Mouse (Mus musculus) heart, postnatal 0 days (tissue): ENCODE measurements at regions not wholly inside any gene's neighbourhood (a gene's known extent, or its start where the extent isn't known, plus 50 kb on each side); places are given as distances from the start of the nearest gene placed in this dataset.

Experiments used
- ATAC-seq: fragments of 200-750 bp; cut with Nextera tagmentation; 2 replicates; pipeline ENCODE4 v1.8.0; 2017; ENCODE audit warnings: low read depth, moderate number of reproducible peaks, moderate library complexity; ENCODE audit not compliant: insufficient read depth
- DNase-seq: peaks from one replicate; pipeline ENCODE4 v3.0.0-alpha.2; 2016; ENCODE audit warnings: low spot score
- H3K27ac ChIP-seq: fragments of 300-500 bp; sonication (generic); 2 replicates; pipeline ENCODE4 v1.5.1; 2014; ENCODE audit warnings: low read depth, mild to moderate bottlenecking
- H3K27me3 ChIP-seq: fragments of 300-500 bp; sonication (generic); 2 replicates; pipeline ENCODE4 v1.6.1; 2014; ENCODE audit warnings: low read length, mixed read lengths; ENCODE audit not compliant: control insufficient read depth, insufficient read depth
- H3K36me3 ChIP-seq: fragments of 300-500 bp; sonication (generic); replicated peaks from 2 replicates; pipeline ENCODE4 v1.6.1; 2014; ENCODE audit warnings: low read length, mixed read lengths; ENCODE audit not compliant: control insufficient read depth, insufficient read depth
- H3K4me1 ChIP-seq: fragments of 300-500 bp; sonication (generic); 2 replicates; pipeline ENCODE4 v1.6.1; 2014; ENCODE audit warnings: antibody characterized with exemption; ENCODE audit not compliant: control insufficient read depth, insufficient read depth
- H3K4me2 ChIP-seq: fragments of 300-500 bp; sonication (generic); 2 replicates; pipeline ENCODE4 v1.6.1; 2014; ENCODE audit warnings: low read depth, mild to moderate bottlenecking, low read length, moderate library complexity
- H3K4me3 ChIP-seq: fragments of 300-500 bp; sonication (generic); 2 replicates; pipeline ENCODE4 v1.5.1; 2014; ENCODE audit warnings: low read depth, low read length
- H3K9ac ChIP-seq: fragments of 300-500 bp; sonication (generic); replicated peaks from 2 replicates; pipeline ENCODE4 v1.6.1; 2014; ENCODE audit warnings: low read depth, low read length, mixed read lengths
- H3K9me3 ChIP-seq: fragments of 300-500 bp; sonication (generic); replicated peaks from 2 replicates; pipeline ENCODE4 v1.6.1; 2016; ENCODE audit warnings: low read length; ENCODE audit not compliant: control insufficient read depth
- CTCF ChIP-seq: IDR thresholded peaks from 2 replicates; pipeline ENCODE4 v1.5.1; 2016; ENCODE audit warnings: antibody characterized with exemption, control low read depth, low read depth
- EP300 ChIP-seq: IDR thresholded peaks from 2 replicates; pipeline ENCODE4 v1.6.1; 2016; ENCODE audit warnings: antibody characterized with exemption, low read depth
- WGBS: fragments of 180-500 bp; shearing (Covaris S2); extraction: QIAGEN DNeasy Blood & Tissue Kit; methylation state at CpG from one replicate; pipeline ENCODE4 v1.1.7; 2014; 5-methylcytosine and 5-hydroxymethylcytosine counted together

- TF ChIP-seq CTCF (no peak), EP300 (no peak)
- Histone ChIP-seq H3K4me2 (no peak overlapping the region), H3K27ac (no peak overlapping the region), H3K27me3 (no peaks in the 10 kb centered on the region), H3K9me3 (no peaks in the 10 kb centered on the region), H3K9ac (no peak overlapping the region), H3K4me1 (no peaks in the 10 kb centered on the region), H3K36me3 (no peaks in the 10 kb centered on the region), H3K4me3 (no peak overlapping the region)
- DNase-seq: no peak
- WGBS: 45% methylated on average over 10 of the region's 10 CpGs
- ATAC-seq: no peak
These were observed 169.6 kb downstream of the Matn1 start for GRCm38 (mm10) chr4:131113727-131114303.

- peak; percentile 66 for DNase-seq
- no peaks in the 10 kb centered on the region for H3K4me1 ChIP-seq
- no peak for ATAC-seq
- H3K9ac ChIP-seq: no peak overlapping the region
- H3K4me3 ChIP-seq: no peak overlapping the region
- H3K27me3 ChIP-seq: no peaks in the 10 kb centered on the region
- WGBS: 9% methylated on average over 5 of the region's 5 CpGs
- H3K9me3 ChIP-seq: no peaks in the 10 kb centered on the region
- TF ChIP-seq EP300: no peak
- TF ChIP-seq CTCF: peak; percentile 8; the same call in 1 of the 2 replicates
- no peak overlapping the region for H3K4me2 ChIP-seq
- no peak overlapping the region for H3K27ac ChIP-seq
- no peaks in the 10 kb centered on the region for H3K36me3 ChIP-seq
These were observed 171.1 kb downstream of the Matn1 start for GRCm38 (mm10) chr4:131115247-131115646.

DNA sequence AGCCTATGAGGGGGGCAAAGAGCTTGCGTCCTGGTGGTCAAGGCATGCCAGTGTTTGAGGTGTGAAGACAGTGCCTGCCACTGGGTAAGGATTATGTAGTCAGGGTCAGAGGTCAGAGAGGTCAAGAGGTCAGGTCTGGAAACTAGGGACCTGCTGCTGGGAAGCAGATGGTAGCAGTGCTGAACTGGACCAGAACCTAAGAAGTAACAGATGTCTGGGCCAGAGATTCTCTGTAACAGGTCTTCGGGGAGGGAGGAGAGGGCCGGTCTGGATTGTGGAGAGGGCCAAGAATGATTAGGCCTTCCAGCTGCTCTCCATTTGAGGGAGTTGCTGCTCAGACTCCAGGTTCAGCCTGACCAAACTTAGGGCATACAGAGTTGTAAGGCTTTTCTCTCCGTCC is 174.4 kb downstream of the Matn1 start:
- TF ChIP-seq EP300: no peak
- no peak for TF ChIP-seq CTCF
- Histone ChIP-seq H3K4me1 (no peaks in the 10 kb centered on the region), H3K27me3 (no peaks in the 10 kb centered on the region), H3K4me2 (no peak overlapping the region), H3K9me3 (no peaks in the 10 kb centered on the region), H3K4me3 (no peak overlapping the region), H3K9ac (no peak overlapping the region), H3K27ac (no peak overlapping the region), H3K36me3 (no peaks in the 10 kb centered on the region)
- DNase-seq (no peak), ATAC-seq (no peak)
- 66% methylated on average over 4 of the region's 4 CpGs for WGBS

DNA sequence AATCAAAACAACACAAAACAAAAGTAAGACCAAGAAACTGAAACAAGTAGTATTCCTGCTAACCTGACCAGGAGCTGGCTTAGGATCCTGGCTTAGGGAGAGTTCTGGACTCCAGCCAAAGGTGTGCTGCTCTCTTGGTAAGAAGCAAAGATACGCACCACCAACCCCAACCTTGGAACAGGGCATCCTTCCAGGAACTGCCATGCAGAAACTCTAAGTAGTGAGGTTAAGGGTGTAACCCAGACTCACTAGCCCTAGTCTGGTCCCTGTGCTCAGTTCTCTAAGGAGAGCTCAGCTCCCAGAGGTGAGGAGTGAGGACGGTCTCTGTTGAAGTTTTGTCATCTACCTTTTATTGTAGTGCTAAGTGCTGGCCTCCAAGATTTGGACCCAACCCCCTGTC is 175.4 kb downstream of the Matn1 start:
- Histone ChIP-seq H3K27me3 (no peaks in the 10 kb centered on the region), H3K9ac (no peak overlapping the region), H3K36me3 (no peaks in the 10 kb centered on the region), H3K4me2 (no peak overlapping the region), H3K9me3 (no peaks in the 10 kb centered on the region), H3K4me1 (no peaks in the 10 kb centered on the region), H3K27ac (no peak overlapping the region), H3K4me3 (no peak overlapping the region)
- DNase-seq (no peak), ATAC-seq (no peak)
- 78% methylated on average over 2 of the region's 2 CpGs for WGBS
- TF ChIP-seq EP300: no peak

DNA sequence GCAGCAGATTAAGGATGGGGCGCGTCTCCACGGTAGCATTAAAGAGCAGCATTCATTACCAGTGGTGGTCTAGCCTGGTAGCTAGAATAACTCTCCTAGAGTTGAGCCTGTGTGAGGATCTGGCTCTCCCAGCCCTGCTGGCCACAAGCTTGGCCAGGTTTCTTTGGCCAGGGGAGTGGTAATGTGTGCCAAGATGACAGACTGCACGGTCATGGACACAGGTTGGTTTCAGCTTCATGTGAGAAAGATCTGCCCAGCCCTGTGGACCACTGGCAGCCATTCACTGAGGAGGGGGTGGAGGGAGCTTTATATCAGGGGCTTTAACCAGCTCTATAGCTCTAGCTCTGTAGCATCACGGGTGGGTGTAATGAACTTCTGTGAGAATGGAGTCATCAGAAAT is 176.5 kb downstream of the Matn1 start:
- ATAC-seq: no peak

GRCm38 (mm10) chr4:131125975-131126374 is 181.8 kb downstream of the Matn1 start:
- ATAC-seq: no peak
- H3K9me3 ChIP-seq: no peaks in the 10 kb centered on the region
- H3K4me2 ChIP-seq: no peak overlapping the region
- H3K4me1 ChIP-seq: no peaks in the 10 kb centered on the region
- H3K27me3 ChIP-seq: no peaks in the 10 kb centered on the region
- H3K9ac ChIP-seq: no peak overlapping the region
- 37% methylated on average over 7 of the region's 7 CpGs for WGBS
- DNase-seq: no peak
- H3K4me3 ChIP-seq: no peak overlapping the region
- no peaks in the 10 kb centered on the region for H3K36me3 ChIP-seq
- TF ChIP-seq CTCF (no peak), EP300 (no peak)
- no peak overlapping the region for H3K27ac ChIP-seq

More for the DNA sequence above, 176.5 kb downstream of the Matn1 start:
- WGBS: 84% methylated on average over 5 of the region's 5 CpGs
- Histone ChIP-seq H3K27me3 (no peaks in the 10 kb centered on the region), H3K27ac (no peak overlapping the region), H3K9ac (no peak overlapping the region), H3K4me2 (no peak overlapping the region), H3K4me1 (no peaks in the 10 kb centered on the region), H3K9me3 (no peaks in the 10 kb centered on the region), H3K4me3 (no peak overlapping the region), H3K36me3 (no peaks in the 10 kb centered on the region)
- no peak for DNase-seq
- no peak for TF ChIP-seq CTCF
- no peak for TF ChIP-seq EP300
